Comparison of ENCODE assay signal across 9 mouse cellular contexts in genomic region chr10:79732500-79732899, GRCm38 (mm10). TPM values are rescaled to one million over a fixed set of nuclear protein-coding genes. Genes with fewer than 3 reads are reported as not detected.
DNase-seq lines count a peak whose midpoint lies in the region; ATAC-seq and TF ChIP-seq lines count a peak whose summit lies in the region.
"Had no signal": no experiment of that assay in that cellular context is flagged by ENCODE, and none has a peak within 500 bp of the region (broad histone marks: within the 10 kb centered on the region; RNA-seq: fewer than 3 reads in every experiment).

No protein-coding gene starts in this region.

- 93% methylated on average over 1 of the region's 1 CpGs for WGBS in kidney, adult 2 months
- WGBS in kidney, embryonic 15.5 days, result 96% methylated on average over 1 of the region's 1 CpGs
- WGBS in thymus, adult 2 months, result 100% methylated on average over 1 of the region's 1 CpGs

- TF ChIP-seq CTCF in kidney, adult 2 months (conservative IDR thresholded peaks at IDR 0.05; ENCODE audit: insufficient read depth, insufficient read length, low read depth, low read length), result peak; percentile 61
- no peak for TF ChIP-seq CTCF in thymus, adult 2 months (IDR thresholded peaks at IDR 0.05; ENCODE audit: borderline replicate concordance, control insufficient read depth, extremely low read depth, insufficient read depth, low read length, poor library complexity)

- TF ChIP-seq POLR2A in kidney, adult 2 months (IDR thresholded peaks at IDR 0.05; ENCODE audit: low read depth, low read length), result no peak
- no peak for TF ChIP-seq POLR2A in thymus, adult 2 months (IDR thresholded peaks at IDR 0.05; ENCODE audit: control insufficient read depth, extremely low read depth, insufficient read depth, low read length, poor library complexity)

- H3K27ac ChIP-seq in kidney, adult 2 months (ENCODE audit: insufficient read depth, low read depth, low read length), result no peak overlapping the region
- no peak overlapping the region for H3K27ac ChIP-seq in kidney, embryonic 15.5 days
- H3K27ac ChIP-seq in thymus, adult 2 months (ENCODE audit: control insufficient read depth, insufficient read depth, low read length), result no peak overlapping the region
- H3K27ac ChIP-seq: limb, embryonic 15.5 days had no signal

- peak; percentile 60 for DNase-seq in adrenal gland, postnatal 10 days
- no peak for DNase-seq in adrenal gland, adult 18-20 months (ENCODE audit: low spot score in 2 of 2)
- DNase-seq in kidney, adult 2 months, result peak; percentile 38
- peak; percentile 68 for DNase-seq in thymus, adult 2 months
- no peak for DNase-seq in thymus, adult 18-20 months
- peak; percentile 77 for DNase-seq in thymus, postnatal 4 days
- no peak for DNase-seq in left cerebral cortex, adult 9 months (ENCODE audit: low spot score in 2 of 2)

- no peak overlapping the region for H3K4me2 ChIP-seq in kidney, embryonic 15.5 days
- H3K4me2 ChIP-seq: limb, embryonic 15.5 days had no signal

- H3K36me3 ChIP-seq in kidney, adult 2 months (ENCODE audit: control insufficient read depth, insufficient read depth, low read length), result 0 out of 2 replicates have a peak, but pooled peaks cover under 1% of the 10 kb centered on the region
- H3K36me3 ChIP-seq in kidney, embryonic 15.5 days, result peaks cover 49% of the 10 kb centered on the region
- H3K36me3 ChIP-seq in thymus, adult 2 months (ENCODE audit: control insufficient read depth, insufficient read depth, low read length), result peaks cover 21% of the 10 kb centered on the region

- peaks cover 6% of the 10 kb centered on the region; the same call in 1 of the 2 replicates for H3K9me3 ChIP-seq in kidney, embryonic 15.5 days (replicated peaks)

- no peaks in the 10 kb centered on the region for H3K4me1 ChIP-seq in kidney, adult 2 months (ENCODE audit: control insufficient read depth, insufficient read depth, low read length)
- peaks cover 21% of the 10 kb centered on the region for H3K4me1 ChIP-seq in kidney, embryonic 15.5 days
- no peaks in the 10 kb centered on the region for H3K4me1 ChIP-seq in thymus, adult 2 months (replicated peaks; ENCODE audit: control insufficient read depth, insufficient read depth, low read length)

- no peak overlapping the region for H3K4me3 ChIP-seq in kidney, adult 2 months (ENCODE audit: insufficient read depth, low read depth, low read length)
- H3K4me3 ChIP-seq in kidney, embryonic 15.5 days (replicated peaks), result no peak overlapping the region
- no peak overlapping the region for H3K4me3 ChIP-seq in thymus, adult 2 months (ENCODE audit: control insufficient read depth, insufficient read depth, low read length)
- H3K4me3 ChIP-seq: limb, embryonic 15.5 days had no signal

- ATAC-seq in kidney, embryonic 15.5 days (replicated peaks; ENCODE audit: low FRiP score), result no peak

- H3K27me3 ChIP-seq in kidney, adult 2 months (replicated peaks; ENCODE audit: control insufficient read depth, insufficient read depth, low read length), result no peaks in the 10 kb centered on the region
- H3K27me3 ChIP-seq in kidney, embryonic 15.5 days, result no peaks in the 10 kb centered on the region
- no peaks in the 10 kb centered on the region for H3K27me3 ChIP-seq in thymus, adult 2 months (ENCODE audit: control insufficient read depth, insufficient read depth, low read length)

- H3K9ac ChIP-seq in kidney, embryonic 15.5 days, result no peak overlapping the region
- H3K9ac ChIP-seq: limb, embryonic 15.5 days had no signal

RNA-seq across cellular contexts. Expression of gene Polrmt, which starts 13.9 kb away (rescaled TPM):
- total RNA-seq in adrenal gland, postnatal 10 days (2021), result 10 to 100 TPM; 60.1 to 69.8 TPM
- total RNA-seq in adrenal gland, adult 18-20 months (2021), result 10 to 100 TPM; 53.0 to 59.0 TPM
- polyA plus RNA-seq in kidney, adult 2 months (2012; rRNA removed), result 66.3 and 77.9 TPM in 2 replicates
- 43.7 and 54.4 TPM in 2 replicates for polyA plus RNA-seq in kidney, embryonic 15.5 days (2015; fragmentation: Nextera tagmentation; extraction: Ambion mirVana)
- 104 and 109 TPM in 2 replicates for polyA plus RNA-seq in thymus, adult 2 months (2012; rRNA removed)

RNA-seq across cellular contexts. Expression of gene Hcn2, which starts 16.1 kb away (rescaled TPM):
- 1 to 10 TPM; 7.2 to 8.7 TPM for total RNA-seq in adrenal gland, postnatal 10 days (2021)
- 1 to 10 TPM; 6.1 to 9.4 TPM for total RNA-seq in adrenal gland, adult 18-20 months (2021)
- polyA plus RNA-seq in kidney, adult 2 months (2012; rRNA removed), result 1.5 and 1.9 TPM in 2 replicates
- 0.05 and 0.19 TPM in 2 replicates for polyA plus RNA-seq in kidney, embryonic 15.5 days (2015; fragmentation: Nextera tagmentation; extraction: Ambion mirVana)
- polyA plus RNA-seq in thymus, adult 2 months (2012; rRNA removed), result 3.1 and 4.7 TPM in 2 replicates

RNA-seq across cellular contexts. Expression of gene Fgf22, which starts 22.4 kb away (rescaled TPM):
- total RNA-seq in adrenal gland, postnatal 10 days (2021), result not detected
- under 1 TPM in 1 of 2 experiments, not detected in 1; 0.13 TPM for total RNA-seq in adrenal gland, adult 18-20 months (2021)
- polyA plus RNA-seq in kidney, adult 2 months (2012; rRNA removed), result not detected in 2 replicates
- polyA plus RNA-seq in kidney, embryonic 15.5 days (2015; fragmentation: Nextera tagmentation; extraction: Ambion mirVana), result 0.12 and 0.14 TPM in 2 replicates
- not detected in 2 replicates for polyA plus RNA-seq in thymus, adult 2 months (2012; rRNA removed)

RNA-seq across cellular contexts. Expression of gene Bsg, which starts 28.2 kb away (rescaled TPM):
- 100 to 1,000 TPM; 662 to 732 TPM for total RNA-seq in adrenal gland, postnatal 10 days (2021)
- total RNA-seq in adrenal gland, adult 18-20 months (2021), result 100 to 1,000 TPM; 618 to 637 TPM
- polyA plus RNA-seq in kidney, adult 2 months (2012; rRNA removed), result 825 and 914 TPM in 2 replicates
- 913 and 925 TPM in 2 replicates for polyA plus RNA-seq in kidney, embryonic 15.5 days (2015; fragmentation: Nextera tagmentation; extraction: Ambion mirVana)
- 345 and 396 TPM in 2 replicates for polyA plus RNA-seq in thymus, adult 2 months (2012; rRNA removed)

RNA-seq across cellular contexts. Expression of gene Rnf126, which starts 34.3 kb away (rescaled TPM):
- 10 to 100 TPM; 50.8 to 55.1 TPM for total RNA-seq in adrenal gland, postnatal 10 days (2021)
- 10 to 100 TPM; 47.4 to 51.1 TPM for total RNA-seq in adrenal gland, adult 18-20 months (2021)
- 90.2 and 122 TPM in 2 replicates for polyA plus RNA-seq in kidney, adult 2 months (2012; rRNA removed)
- polyA plus RNA-seq in kidney, embryonic 15.5 days (2015; fragmentation: Nextera tagmentation; extraction: Ambion mirVana), result 88.5 and 102 TPM in 2 replicates
- 375 and 472 TPM in 2 replicates for polyA plus RNA-seq in thymus, adult 2 months (2012; rRNA removed)

Comparison
In these comparisons a context has a peak if more than half of its experiments do, and no peak if none do; other contexts are left out.
1. DNase-seq: peak in adrenal gland, postnatal 10 days (single experiment), kidney, adult 2 months (single experiment), thymus, adult 2 months (single experiment) and thymus, postnatal 4 days (single experiment); none in adrenal gland, adult 18-20 months (0 of 2), thymus, adult 18-20 months (0 of 2) and left cerebral cortex, adult 9 months (0 of 2).